Mouse (Mus musculus) CH12.LX (cell line): ENCODE results near the gene Slc12a7.

Experiments
- CTCF ChIP-seq, 2 experiments: IDR thresholded peaks in 1 of 2; conservative IDR thresholded peaks in 1 of 2; 2 replicates each; pipeline ENCODE4 v1.5.1; 2011 to 2012; ENCODE audit warnings: low read depth in 2 of 2, low read length in 2 of 2, improper control_type of control experiment in 1 of 2, inconsistent platforms in 1 of 2, mild to moderate bottlenecking in 1 of 2, moderate library complexity in 1 of 2
- HCFC1 ChIP-seq: IDR thresholded peaks from 2 replicates; pipeline ENCODE4 v1.6.1; 2012; ENCODE audit warnings: low read depth, mild to moderate bottlenecking, inconsistent platforms, low read length, improper control_type of control experiment
- MXI1 ChIP-seq: IDR thresholded peaks from 2 replicates; pipeline ENCODE4 v1.6.1; 2011; ENCODE audit warnings: mild to moderate bottlenecking, low read depth, low read length, improper control_type of control experiment
- NRF1 ChIP-seq: IDR thresholded peaks from 2 replicates; pipeline ENCODE4 v1.6.1; 2014; ENCODE audit warnings: low read depth, mild to moderate bottlenecking, inconsistent platforms, low read length, improper control_type of control experiment, moderate library complexity
- POLR2A ChIP-seq: IDR thresholded peaks from 2 replicates; pipeline ENCODE4 v1.6.1; 2011; ENCODE audit warnings: low read depth, mild to moderate bottlenecking, improper control_type of control experiment, low read length
- USF2 ChIP-seq: conservative IDR thresholded peaks from 2 replicates; pipeline ENCODE4 v1.6.1; 2011; ENCODE audit warnings: low read depth, low read length, improper control_type of control experiment

DNA sequence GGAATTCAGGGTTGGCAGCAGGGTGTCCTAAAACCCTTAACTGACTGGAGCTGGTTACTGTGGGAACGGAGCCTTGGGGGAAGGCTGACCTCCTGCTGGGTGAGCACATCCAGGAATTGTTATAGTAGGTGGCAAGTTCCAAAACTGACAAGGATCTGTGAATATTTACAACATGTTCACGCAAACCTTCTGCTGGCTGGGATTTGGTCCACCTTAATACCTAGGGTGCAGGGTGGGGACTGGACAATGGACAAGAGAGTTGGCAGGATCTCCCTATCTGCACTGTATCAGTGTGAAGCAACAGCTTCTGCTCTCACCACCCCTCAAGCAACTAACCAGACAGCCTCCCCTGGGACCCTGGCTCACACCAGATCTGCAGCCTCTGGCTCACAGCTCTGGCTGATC is 5.3 kb upstream of the Slc12a7 start:
- TF ChIP-seq POLR2A (no peak), CTCF (conservative IDR thresholded peaks at IDR 0.05 in 1 of 2, IDR thresholded peaks at IDR 0.05 in 1 of 2; ENCODE audit: low read depth in 2 of 2, low read length in 2 of 2) (no peak), MXI1 (no peak), USF2 (no peak), HCFC1 (no peak), NRF1 (no peak)
